22 mouse cellular contexts compared by ENCODE assay signal in the genomic region with DNA sequence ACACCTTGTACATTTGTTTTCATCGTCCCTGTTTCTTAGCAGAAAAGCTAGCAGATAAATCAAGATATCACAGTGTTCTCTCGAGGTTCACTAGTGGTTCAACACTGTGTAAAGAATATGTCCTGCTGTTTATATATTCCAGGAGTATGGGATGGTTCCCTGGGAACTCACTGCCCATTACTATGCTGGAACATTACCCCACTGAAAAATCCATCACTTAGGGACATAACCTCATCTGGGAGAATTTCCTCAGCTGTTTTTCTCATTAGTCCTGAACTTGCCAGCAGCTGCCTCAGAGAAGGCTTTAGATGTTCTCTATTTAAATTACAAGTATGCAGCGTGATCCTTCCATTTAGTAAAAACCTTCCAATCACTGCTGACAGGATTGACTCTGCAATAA.
DNase-seq lines count a peak whose midpoint lies in the region; ATAC-seq and TF ChIP-seq lines count a peak whose summit lies in the region.
"Had no signal": no experiment of that assay in that cellular context is flagged by ENCODE, and none has a peak within 500 bp of the region (broad histone marks: within the 10 kb centered on the region; RNA-seq: fewer than 3 reads in every experiment).

No protein-coding gene starts in this region.

- peak; percentile 17 for DNase-seq in embryo, embryonic 10.5 days (ENCODE audit: low spot score)
- no peak for DNase-seq in embryo, embryonic 9.5 days (ENCODE audit: extremely low spot score)
- peak; percentile 44 for DNase-seq in kidney, postnatal 0 days (ENCODE audit: low spot score)
- no peak for DNase-seq in kidney, postnatal 10 days
- DNase-seq in midbrain, embryonic 14.5 days = peak; percentile 14
- DNase-seq in midbrain, embryonic 10.5 days (ENCODE audit: low spot score) = no peak
- DNase-seq in midbrain, postnatal 0 days (ENCODE audit: low spot score) = no peak
- no peak for DNase-seq in spleen, adult 18-20 months
- DNase-seq: adrenal gland, adult 8-10 months; cerebellum, adult 9-10 months; heart, postnatal 36 days; kidney, adult 18-20 months; liver, postnatal 0 days; right cerebral cortex, postnatal 14 days had no signal

- no peaks in the 10 kb centered on the region for H3K36me3 ChIP-seq in kidney, postnatal 0 days (ENCODE audit: insufficient read depth, low read length)
- no peaks in the 10 kb centered on the region for H3K36me3 ChIP-seq in midbrain, embryonic 14.5 days (ENCODE audit: control insufficient read depth, insufficient read depth, low read length)
- H3K36me3 ChIP-seq in midbrain, embryonic 10.5 days = no peaks in the 10 kb centered on the region
- H3K36me3 ChIP-seq in midbrain, postnatal 0 days (ENCODE audit: insufficient read depth, low read length) = no peaks in the 10 kb centered on the region
- H3K36me3 ChIP-seq: embryonic facial prominence, embryonic 13.5 days; heart, embryonic 15.5 days had no signal

- H3K27me3 ChIP-seq in kidney, postnatal 0 days (ENCODE audit: insufficient read depth, low read length) = no peaks in the 10 kb centered on the region
- no peaks in the 10 kb centered on the region for H3K27me3 ChIP-seq in midbrain, embryonic 14.5 days (ENCODE audit: control insufficient read depth, insufficient read depth, low read length)
- no peaks in the 10 kb centered on the region for H3K27me3 ChIP-seq in midbrain, embryonic 10.5 days (ENCODE audit: low read depth, poor library complexity, severe bottlenecking)
- no peaks in the 10 kb centered on the region for H3K27me3 ChIP-seq in midbrain, postnatal 0 days (ENCODE audit: insufficient read depth, low read length)
- H3K27me3 ChIP-seq: embryonic facial prominence, embryonic 13.5 days; forebrain, embryonic 13.5 days; heart, embryonic 15.5 days had no signal

- no peak overlapping the region for H3K4me3 ChIP-seq in kidney, postnatal 0 days (replicated peaks; ENCODE audit: low read depth, low read length)
- H3K4me3 ChIP-seq in midbrain, embryonic 14.5 days (replicated peaks; ENCODE audit: low read depth, low read length) = no peak overlapping the region
- H3K4me3 ChIP-seq in midbrain, embryonic 10.5 days = no peak overlapping the region
- H3K4me3 ChIP-seq in midbrain, postnatal 0 days (ENCODE audit: low read depth, low read length) = no peak overlapping the region
- H3K4me3 ChIP-seq: embryonic facial prominence, embryonic 13.5 days; forebrain, embryonic 13.5 days; heart, embryonic 15.5 days; left cerebral cortex, adult 2 months had no signal

- TF ChIP-seq CTCF in kidney, postnatal 0 days (IDR thresholded peaks at IDR 0.05; ENCODE audit: low read depth) = no peak
- no peak for TF ChIP-seq CTCF in midbrain, postnatal 0 days (IDR thresholded peaks at IDR 0.05)

- WGBS in kidney, postnatal 0 days = 26% methylated on average over 3 of the region's 3 CpGs
- WGBS in midbrain, embryonic 14.5 days = 60% methylated on average over 3 of the region's 3 CpGs
- WGBS in midbrain, embryonic 10.5 days = 82% methylated on average over 3 of the region's 3 CpGs
- 43% methylated on average over 3 of the region's 3 CpGs for WGBS in midbrain, postnatal 0 days

- no peak overlapping the region for H3K4me2 ChIP-seq in kidney, postnatal 0 days (ENCODE audit: low read length)
- H3K4me2 ChIP-seq in midbrain, embryonic 14.5 days (ENCODE audit: low read length) = no peak overlapping the region
- H3K4me2 ChIP-seq in midbrain, postnatal 0 days (ENCODE audit: low read depth, low read length, poor library complexity, severe bottlenecking) = no peak overlapping the region
- H3K4me2 ChIP-seq: embryonic facial prominence, embryonic 13.5 days; forebrain, embryonic 13.5 days; heart, embryonic 15.5 days; liver, embryonic 11.5 days had no signal

- no peaks in the 10 kb centered on the region for H3K4me1 ChIP-seq in kidney, postnatal 0 days (replicated peaks; ENCODE audit: insufficient read depth, low read length)
- H3K4me1 ChIP-seq in midbrain, embryonic 14.5 days (ENCODE audit: control insufficient read depth, insufficient read depth, low read length) = no peaks in the 10 kb centered on the region
- H3K4me1 ChIP-seq in midbrain, embryonic 10.5 days = no peaks in the 10 kb centered on the region
- no peaks in the 10 kb centered on the region for H3K4me1 ChIP-seq in midbrain, postnatal 0 days (ENCODE audit: insufficient read depth, low read length)
- H3K4me1 ChIP-seq: embryonic facial prominence, embryonic 13.5 days; forebrain, embryonic 13.5 days; heart, embryonic 15.5 days had no signal

- no peak overlapping the region for H3K9ac ChIP-seq in kidney, postnatal 0 days (ENCODE audit: low read depth, low read length)
- H3K9ac ChIP-seq in midbrain, embryonic 14.5 days (replicated peaks; ENCODE audit: low read length) = no peak overlapping the region
- no peak overlapping the region for H3K9ac ChIP-seq in midbrain, postnatal 0 days (replicated peaks; ENCODE audit: low read length, poor library complexity, severe bottlenecking)
- H3K9ac ChIP-seq: embryonic facial prominence, embryonic 13.5 days; forebrain, embryonic 13.5 days; heart, embryonic 15.5 days; liver, postnatal 0 days had no signal

- H3K27ac ChIP-seq in kidney, postnatal 0 days = no peak overlapping the region
- no peak overlapping the region for H3K27ac ChIP-seq in midbrain, embryonic 14.5 days (replicated peaks; ENCODE audit: low read depth, low read length)
- no peak overlapping the region for H3K27ac ChIP-seq in midbrain, embryonic 10.5 days (replicated peaks)
- H3K27ac ChIP-seq in midbrain, postnatal 0 days (ENCODE audit: low read depth, low read length) = no peak overlapping the region
- H3K27ac ChIP-seq: embryonic facial prominence, embryonic 13.5 days; forebrain, embryonic 13.5 days; heart, embryonic 15.5 days; left cerebral cortex, adult 2 months; macrophage had no signal

- H3K9me3 ChIP-seq in kidney, postnatal 0 days (replicated peaks; ENCODE audit: low read length) = no peaks in the 10 kb centered on the region
- no peaks in the 10 kb centered on the region for H3K9me3 ChIP-seq in midbrain, embryonic 14.5 days (ENCODE audit: control insufficient read depth, low read length)
- H3K9me3 ChIP-seq in midbrain, embryonic 10.5 days (replicated peaks) = no peaks in the 10 kb centered on the region
- H3K9me3 ChIP-seq in midbrain, postnatal 0 days (ENCODE audit: low read length) = no peaks in the 10 kb centered on the region
- H3K9me3 ChIP-seq: embryonic facial prominence, embryonic 13.5 days; forebrain, embryonic 13.5 days; heart, embryonic 15.5 days had no signal

- ATAC-seq in kidney, postnatal 0 days (replicated peaks; ENCODE audit: low FRiP score, low read depth) = no peak
- no peak; the same call in 1 of the 2 replicates for ATAC-seq in midbrain, embryonic 14.5 days (ENCODE audit: low FRiP score, low TSS enrichment)
- 0 out of 2 replicates have a peak, but pooled peaks have one; percentile 20 for ATAC-seq in midbrain, postnatal 0 days (ENCODE audit: low FRiP score)
- ATAC-seq: activated CD4-positive, CD25-positive, alpha-beta regulatory T cell, adult 4 months; forebrain, embryonic 13.5 days; inflammation-experienced regulatory T-cells, adult 6 months; liver, postnatal 0 days had no signal

Comparison
In these comparisons a context has a peak if more than half of its experiments do, and no peak if none do; other contexts are left out.
1. DNase-seq: peak in embryo, embryonic 10.5 days (single experiment), kidney, postnatal 0 days (single experiment) and midbrain, embryonic 14.5 days (single experiment); none in embryo, embryonic 9.5 days (single experiment), kidney, postnatal 10 days (single experiment), midbrain, embryonic 10.5 days (single experiment), midbrain, postnatal 0 days (single experiment) and spleen, adult 18-20 months (0 of 2).